Mouse (Mus musculus) spleen, adult 2 months (tissue): ENCODE measurements around the gene Dtd1. TPM values are rescaled to one million over a fixed set of nuclear protein-coding genes. Genes with fewer than 3 reads are reported as not detected.

Experiments used
- DNase-seq, 2 experiments: peaks; one replicate each; pipeline versions ENCODE4 v3.0.0 to v3.0.0-alpha.2; 2012 to 2021; ENCODE audit warnings: low spot score in 2 of 2, low read depth in 1 of 2
- H3K27ac ChIP-seq: fragments of 200-500 bp; 2 replicates; pipeline ENCODE4 v1.5.1; 2012; ENCODE audit warnings: low read length, inconsistent platforms; ENCODE audit not compliant: insufficient read depth
- H3K27me3 ChIP-seq: fragments of 200-500 bp; 2 replicates; pipeline ENCODE4 v1.6.1; 2012; ENCODE audit warnings: mild to moderate bottlenecking, moderate library complexity, low read length, inconsistent platforms; ENCODE audit not compliant: control insufficient read depth, insufficient read depth
- H3K36me3 ChIP-seq: fragments of 200-500 bp; 2 replicates; pipeline ENCODE4 v1.6.1; 2012; ENCODE audit warnings: mild to moderate bottlenecking, low read length, inconsistent platforms; ENCODE audit not compliant: control insufficient read depth, insufficient read depth
- H3K4me1 ChIP-seq: fragments of 200-500 bp; 2 replicates; pipeline ENCODE4 v1.6.1; 2011; ENCODE audit warnings: inconsistent platforms; ENCODE audit not compliant: control insufficient read depth, insufficient read depth, insufficient read length
- H3K4me3 ChIP-seq: fragments of 200-500 bp; 2 replicates; pipeline ENCODE4 v1.5.1; 2011; ENCODE audit warnings: mild to moderate bottlenecking, inconsistent platforms; ENCODE audit not compliant: insufficient read depth, insufficient read length; ENCODE audit errors: extremely low read depth
- CTCF ChIP-seq: fragments of 200-500 bp; IDR thresholded peaks from 2 replicates; pipeline ENCODE4 v1.5.1; 2011; ENCODE audit warnings: mild to moderate bottlenecking, inconsistent platforms; ENCODE audit not compliant: insufficient read depth, insufficient read length, insufficient replicate concordance; ENCODE audit errors: extremely low read depth
- POLR2A ChIP-seq: fragments of 200-500 bp; IDR thresholded peaks from 2 replicates; pipeline ENCODE4 v1.6.1; 2011; ENCODE audit warnings: low read depth, low read length, inconsistent platforms
- WGBS: fragments of 180-500 bp; shearing (Covaris S2); methylation state at CpG from one replicate; pipeline ENCODE4 v1.1.7; 2018; 5-methylcytosine and 5-hydroxymethylcytosine counted together
- polyA plus RNA-seq: library from polyadenylated mRNA; depleted of rRNA; stranded (reverse); fragments of >200 nt; gene quantifications from 2 replicates; pipeline ENCODE4 v1.2.3, GENCODE M21; 2012

The Dtd1 gene
- polyA plus RNA-seq, 1 experiment = 7.4 TPM

- Histone ChIP-seq H3K27me3 (no peaks in the 10 kb centered on the region), H3K27ac (no peak overlapping the region)
- WGBS = 88% methylated on average over 2 of the region's 2 CpGs
These were observed 93.1 kb downstream of the Dtd1 start for GRCm38 (mm10) chr2:144692777-144693176.

GRCm38 (mm10) chr2:144694923-144695322 is 95.2 kb downstream of the Dtd1 start:
- no peaks in the 10 kb centered on the region for H3K36me3 ChIP-seq
- no peak for DNase-seq
- H3K4me3 ChIP-seq = no peak overlapping the region
- no peak overlapping the region for H3K27ac ChIP-seq
- WGBS = 94% methylated on average over 2 of the region's 2 CpGs
- no peak for TF ChIP-seq POLR2A
- no peak for TF ChIP-seq CTCF
- H3K4me1 ChIP-seq = no peaks in the 10 kb centered on the region
- no peaks in the 10 kb centered on the region for H3K27me3 ChIP-seq

More at GRCm38 (mm10) chr2:144692777-144693176, 93.1 kb downstream of the Dtd1 start:
- no peak for TF ChIP-seq POLR2A
- TF ChIP-seq CTCF = no peak
- Histone ChIP-seq H3K4me3 (no peak overlapping the region), H3K4me1 (no peaks in the 10 kb centered on the region), H3K36me3 (no peaks in the 10 kb centered on the region)
- no peak for DNase-seq

GRCm38 (mm10) chr2:144698046-144698445 is 98.3 kb downstream of the Dtd1 start:
- 92% methylated on average over 12 of the region's 12 CpGs for WGBS
- Histone ChIP-seq H3K27me3 (no peaks in the 10 kb centered on the region), H3K4me3 (no peak overlapping the region), H3K27ac (no peak overlapping the region), H3K4me1 (no peaks in the 10 kb centered on the region), H3K36me3 (no peaks in the 10 kb centered on the region)
- DNase-seq = no peak
- TF ChIP-seq CTCF (no peak), POLR2A (no peak)

DNA sequence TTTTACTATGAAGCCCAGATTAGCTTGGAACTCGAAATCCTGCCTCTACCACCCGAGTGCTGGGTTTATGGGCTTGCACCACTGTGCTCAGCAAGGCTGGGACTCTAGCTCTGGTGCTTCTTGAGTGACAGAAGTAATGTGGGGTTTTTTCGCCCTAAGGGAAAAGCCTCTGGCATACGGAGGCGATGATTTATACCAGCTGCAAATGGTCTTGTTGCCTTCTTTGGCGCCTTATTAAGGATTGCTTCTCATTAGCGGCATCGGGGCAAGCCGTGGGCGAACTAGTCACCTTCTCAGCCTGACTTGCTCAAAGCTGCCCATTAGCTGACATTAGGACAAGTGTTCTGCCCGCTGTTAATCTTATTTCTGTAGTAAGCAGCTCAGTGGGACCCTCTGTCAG is 100.9 kb downstream of the Dtd1 start:
- TF ChIP-seq CTCF (no peak), POLR2A (no peak)
- WGBS = 94% methylated on average over 11 of the region's 11 CpGs
- Histone ChIP-seq H3K4me1 (no peaks in the 10 kb centered on the region), H3K4me3 (no peak overlapping the region), H3K27me3 (no peaks in the 10 kb centered on the region), H3K36me3 (no peaks in the 10 kb centered on the region), H3K27ac (no peak overlapping the region)
- no peak for DNase-seq

- Histone ChIP-seq H3K4me1 (no peaks in the 10 kb centered on the region), H3K27ac (no peak overlapping the region), H3K27me3 (no peaks in the 10 kb centered on the region), H3K4me3 (no peak overlapping the region), H3K36me3 (no peaks in the 10 kb centered on the region)
- 96% methylated on average over 3 of the region's 3 CpGs for WGBS
- DNase-seq = no peak
- no peak for TF ChIP-seq CTCF
- no peak for TF ChIP-seq POLR2A
These were observed 101.9 kb downstream of the Dtd1 start for GRCm38 (mm10) chr2:144701415-144702149.

- Histone ChIP-seq H3K36me3 (no peaks in the 10 kb centered on the region), H3K27ac (no peak overlapping the region), H3K27me3 (no peaks in the 10 kb centered on the region), H3K4me1 (no peaks in the 10 kb centered on the region), H3K4me3 (no peak overlapping the region)
- WGBS = 86% methylated on average over 1 of the region's 1 CpGs
- no peak for DNase-seq
- TF ChIP-seq POLR2A = no peak
- no peak for TF ChIP-seq CTCF
These were observed 109.6 kb downstream of the Dtd1 start for GRCm38 (mm10) chr2:144709285-144709684.

- H3K4me1 ChIP-seq = no peaks in the 10 kb centered on the region
- H3K27ac ChIP-seq = no peak overlapping the region
- WGBS = 88% methylated on average over 2 of the region's 2 CpGs
- DNase-seq = no peak
- no peak for TF ChIP-seq POLR2A
- no peak for TF ChIP-seq CTCF
- H3K36me3 ChIP-seq = no peaks in the 10 kb centered on the region
- no peaks in the 10 kb centered on the region for H3K27me3 ChIP-seq
- no peak overlapping the region for H3K4me3 ChIP-seq
These were observed 110.0 kb downstream of the Dtd1 start for GRCm38 (mm10) chr2:144709704-144710103.
